Mouse (Mus musculus): ENCODE measurements at regions not wholly inside any gene's neighbourhood (a gene's known extent, or its start where the extent isn't known, plus 50 kb on each side); places are given as distances from the start of the nearest gene placed in this dataset.
"Not testable (repeated sequence)": the region's sequence is repeated elsewhere in the genome, so short reads cannot be mapped to it uniquely, and the experiment has no call there.

- DNase-seq (ENCODE audit: low spot score): no peak
These were observed 361.6 kb upstream of the Edil3 start for GRCm38 (mm10) chr13:88459474-88460173.

GRCm38 (mm10) chr13:88490104-88490503 is 331.2 kb upstream of the Edil3 start:
- no peak for DNase-seq (ENCODE audit: low spot score)

- DNase-seq (ENCODE audit: low spot score): no peak
These were observed 310.3 kb upstream of the Edil3 start for GRCm38 (mm10) chr13:88510850-88511554.

DNA sequence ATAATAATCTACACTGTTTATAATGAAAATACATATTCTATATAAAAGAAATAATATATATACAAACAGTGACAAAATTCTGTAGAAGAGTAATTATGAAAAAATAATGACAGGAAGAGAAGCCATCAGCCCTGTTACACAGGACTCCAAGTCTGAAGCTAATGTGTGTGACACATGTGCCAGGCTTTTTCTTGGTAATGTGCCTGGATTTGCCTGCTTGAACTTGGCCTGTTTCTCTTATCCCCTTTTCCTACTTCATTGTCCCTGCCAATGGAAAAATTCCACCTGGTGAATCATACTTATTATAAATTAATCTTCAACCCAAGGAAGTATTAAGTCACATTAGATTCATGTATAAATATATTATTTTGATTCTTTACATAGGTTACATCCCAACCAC is 286.5 kb upstream of the Edil3 start:
- DNase-seq (ENCODE audit: low spot score): no peak

GRCm38 (mm10) chr13:88554504-88554903 is 266.8 kb upstream of the Edil3 start:
- DNase-seq (ENCODE audit: low spot score): no peak

DNA sequence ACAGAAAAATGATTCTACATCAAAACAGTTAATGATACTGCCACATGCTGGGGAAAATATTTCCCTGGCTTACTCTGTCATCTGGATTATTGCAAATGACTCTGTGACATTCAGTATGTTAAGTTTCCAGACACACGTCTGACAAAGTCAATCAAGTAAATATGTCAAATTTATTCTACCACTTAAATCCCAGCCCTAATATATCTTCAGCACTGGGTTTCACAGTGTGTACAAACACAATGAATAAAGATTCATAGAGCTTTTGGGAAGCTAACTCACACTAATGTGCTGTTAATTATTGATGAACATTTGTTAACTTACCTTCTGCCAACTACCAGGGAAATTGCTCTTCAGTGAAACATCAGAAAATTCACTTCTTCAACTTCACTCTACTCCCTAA is 256.3 kb upstream of the Edil3 start:
- no peak for DNase-seq (ENCODE audit: low spot score)

DNA sequence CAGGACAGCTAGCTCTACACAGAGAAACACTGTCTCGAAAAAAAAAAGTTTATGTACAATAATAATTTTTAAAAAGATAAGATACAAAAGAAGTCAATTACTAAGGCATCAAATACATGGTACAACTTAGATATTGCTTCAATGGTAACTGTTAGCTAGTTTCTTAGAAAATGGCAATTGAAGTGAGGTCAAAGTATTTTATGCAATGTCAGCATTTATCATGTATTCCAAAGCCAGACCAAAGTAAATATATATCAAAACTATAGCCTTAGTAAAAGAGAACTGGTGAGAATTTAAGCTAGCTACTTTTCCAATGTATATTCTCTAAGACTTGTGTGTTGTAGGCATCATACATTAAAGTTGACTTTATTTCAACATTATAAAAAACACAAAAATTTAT is 219.0 kb upstream of the Edil3 start:
- DNase-seq (ENCODE audit: low spot score): no peak

GRCm38 (mm10) chr13:88610610-88611009 is 210.7 kb upstream of the Edil3 start:
- no peak for DNase-seq (ENCODE audit: low spot score)

DNA sequence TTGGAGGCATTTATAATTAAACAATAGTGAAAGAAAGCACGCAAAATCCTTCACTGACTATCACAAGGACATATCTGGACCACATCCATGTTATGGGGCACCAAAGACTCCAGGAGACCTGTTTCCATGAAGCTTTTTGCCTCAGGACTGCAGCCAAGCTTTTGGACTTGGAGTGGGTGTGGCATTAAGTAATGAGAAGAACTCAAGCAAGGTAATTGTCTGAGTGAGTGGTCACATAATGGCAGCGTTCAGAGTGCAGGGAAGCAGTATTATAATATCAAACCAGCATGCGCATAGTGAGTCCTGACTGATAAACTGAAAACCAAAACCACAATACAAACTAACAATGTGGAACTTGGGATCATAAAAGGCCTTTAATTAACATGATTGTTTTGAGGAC is 208.0 kb upstream of the Edil3 start:
- no peak for DNase-seq (ENCODE audit: low spot score)

DNA sequence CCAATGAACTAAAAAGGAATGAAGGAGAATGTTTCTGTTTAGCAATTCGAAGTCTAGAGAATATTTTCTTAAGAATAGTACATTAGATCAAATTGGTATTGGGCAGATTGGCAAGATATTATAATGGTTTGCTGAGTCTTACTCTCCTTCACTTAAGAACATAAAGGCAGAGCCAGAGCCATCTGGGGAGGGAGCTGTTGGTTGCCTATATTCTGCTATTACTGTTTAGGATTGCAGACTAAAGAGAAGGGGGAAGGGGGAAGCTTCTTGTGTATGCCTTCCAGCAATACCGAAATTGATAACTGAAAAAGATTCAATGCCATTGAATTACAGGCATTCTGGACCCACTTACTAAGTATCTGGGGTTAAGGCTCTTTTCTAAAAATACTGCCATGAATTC is 171.1 kb upstream of the Edil3 start:
- no peak for DNase-seq (ENCODE audit: low spot score)

GRCm38 (mm10) chr13:88651036-88651435 is 170.2 kb upstream of the Edil3 start:
- no peak for DNase-seq (ENCODE audit: low spot score)

GRCm38 (mm10) chr13:88655030-88655429 is 166.2 kb upstream of the Edil3 start:
- no peak for DNase-seq (ENCODE audit: low spot score)

GRCm38 (mm10) chr13:88675835-88676234 is 145.4 kb upstream of the Edil3 start:
- no peak for DNase-seq (ENCODE audit: low spot score)

DNA sequence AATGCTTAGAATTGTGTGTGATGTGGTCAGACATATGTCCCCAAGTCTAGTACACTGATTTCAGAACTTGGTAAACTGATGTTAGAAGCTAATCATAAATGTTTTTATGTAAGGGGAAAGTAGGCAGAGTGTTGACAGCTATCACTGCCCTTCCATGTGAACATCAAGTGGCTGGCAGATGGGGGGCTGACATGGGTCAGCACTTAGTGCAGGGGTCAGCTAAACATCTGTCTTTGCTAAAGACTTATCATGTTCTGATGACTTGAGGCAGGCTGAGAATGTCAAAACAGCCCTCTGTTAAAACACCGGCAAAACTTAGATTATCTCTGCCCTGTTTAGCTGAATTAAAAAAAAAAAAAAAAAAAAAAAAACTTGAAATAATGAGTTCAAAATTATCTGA is 116.7 kb upstream of the Edil3 start:
- peak; percentile 65 for DNase-seq (ENCODE audit: low spot score)

DNA sequence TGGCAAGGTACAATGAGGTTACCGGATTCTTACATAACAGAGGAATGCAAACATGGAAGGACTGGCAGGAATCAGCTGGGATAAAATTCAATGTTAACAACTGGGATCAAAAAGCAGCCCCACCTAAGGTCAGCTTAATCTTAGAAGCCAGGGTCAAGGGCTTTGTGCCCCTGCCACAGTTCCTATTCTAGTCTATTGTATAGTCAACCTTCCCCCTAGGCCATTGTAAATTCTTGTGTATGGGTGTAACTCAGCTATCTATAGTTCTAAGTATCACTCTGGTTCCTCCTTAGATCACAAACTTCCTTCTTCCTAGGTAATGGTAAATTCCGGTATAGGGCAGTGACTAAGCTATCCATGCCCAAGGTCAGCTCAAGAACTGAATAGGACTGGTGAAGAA is 91.6 kb upstream of the Edil3 start:
- not testable (repeated sequence) for DNase-seq (ENCODE audit: low spot score)

DNA sequence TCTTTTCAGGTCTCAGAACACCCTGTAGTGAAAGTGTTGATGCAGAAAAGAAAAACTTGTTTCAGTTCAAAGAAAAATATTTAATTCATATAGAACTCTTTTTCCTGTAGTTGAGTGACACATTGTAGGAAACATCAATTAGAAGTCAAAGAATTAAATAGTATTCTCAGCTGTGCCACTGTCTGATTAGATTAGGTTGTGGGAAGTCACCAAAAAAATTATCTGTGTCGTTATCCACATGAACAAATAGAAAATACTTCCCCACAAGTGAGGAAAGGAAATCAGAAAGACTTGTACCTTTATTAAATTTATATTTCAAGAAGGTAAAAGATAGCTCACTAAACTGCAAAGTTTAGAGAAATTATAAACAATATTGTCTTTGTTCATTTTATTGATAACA is 71.4 kb upstream of the Edil3 start:
- no peak for DNase-seq (ENCODE audit: low spot score)
